Mouse (Mus musculus) CH12.LX (cell line): ENCODE results near the gene Stard7. TPM values are rescaled to one million over a fixed set of nuclear protein-coding genes. Genes with fewer than 3 reads are reported as not detected.

ENCODE experiments used
- DNase-seq: peaks from one replicate; pipeline ENCODE4 v3.0.0-alpha.2; 2013; ENCODE audit errors: extremely low read depth
- H3K27ac ChIP-seq: 2 replicates; pipeline ENCODE4 v1.5.1; 2012; ENCODE audit warnings: low read depth, mild to moderate bottlenecking, control low read depth, moderate library complexity; ENCODE audit not compliant: insufficient read depth
- H3K27me3 ChIP-seq: replicated peaks from 2 replicates; pipeline ENCODE3; 2012; ENCODE audit warnings: inconsistent platforms
- H3K36me3 ChIP-seq, 2 experiments: replicated peaks in 1 of 2; 2 replicates each; pipeline versions ENCODE3 to v1.6.1; 2012; ENCODE audit warnings: inconsistent platforms in 1 of 2, low read length in 1 of 2, mild to moderate bottlenecking in 1 of 2, mixed read lengths in 1 of 2, moderate library complexity in 1 of 2; ENCODE audit not compliant: control insufficient read depth in 1 of 2, insufficient read depth in 1 of 2
- H3K4me1 ChIP-seq, 2 experiments: 2 replicates each; pipeline ENCODE4 v1.6.1; 2012; ENCODE audit warnings: inconsistent platforms in 1 of 2, moderate library complexity in 1 of 2; ENCODE audit not compliant: insufficient read depth in 2 of 2, control insufficient read depth in 1 of 2
- H3K4me2 ChIP-seq: 2 replicates; pipeline ENCODE4 v1.6.1; 2012; ENCODE audit warnings: low read depth, mild to moderate bottlenecking, control low read depth; ENCODE audit not compliant: poor library complexity, insufficient read depth, severe bottlenecking
- H3K4me3 ChIP-seq, 3 experiments: fragments of 150-350 bp in 1 of 3; sonication (generic) in 1 of 3; replicated peaks in 1 of 3; 2 replicates each; pipeline versions ENCODE3 to v1.5.1; 2011 to 2012; ENCODE audit warnings: low read depth in 2 of 3, low read length in 2 of 3, mild to moderate bottlenecking in 2 of 3, moderate library complexity in 2 of 3, control low read depth in 1 of 3, improper control_type of control experiment in 1 of 3, inconsistent platforms in 1 of 3, mixed read lengths in 1 of 3; ENCODE audit not compliant: poor library complexity in 1 of 3
- H3K79me2 ChIP-seq: replicated peaks from 2 replicates; pipeline ENCODE4 v1.6.1; 2012; ENCODE audit warnings: mild to moderate bottlenecking, moderate library complexity; ENCODE audit not compliant: control insufficient read depth, poor library complexity, insufficient read depth, severe bottlenecking; ENCODE audit errors: extremely low read depth
- H3K9ac ChIP-seq: 2 replicates; pipeline ENCODE4 v1.6.1; 2012; ENCODE audit warnings: low read depth, mild to moderate bottlenecking, control low read depth, moderate library complexity; ENCODE audit not compliant: insufficient read depth
- H3K9me3 ChIP-seq: replicated peaks from 2 replicates; pipeline ENCODE3; 2012; ENCODE audit warnings: low read length, inconsistent platforms, mixed read lengths
- BHLHE40 ChIP-seq: IDR thresholded peaks from 2 replicates; pipeline ENCODE4 v1.6.1; 2011; ENCODE audit warnings: mild to moderate bottlenecking, low read depth, low read length, improper control_type of control experiment
- CHD2 ChIP-seq: IDR thresholded peaks from 2 replicates; pipeline ENCODE4 v1.6.1; 2011; ENCODE audit warnings: low read length, improper control_type of control experiment
- CTCF ChIP-seq, 2 experiments: IDR thresholded peaks in 1 of 2; conservative IDR thresholded peaks in 1 of 2; 2 replicates each; pipeline ENCODE4 v1.5.1; 2011 to 2012; ENCODE audit warnings: low read depth in 2 of 2, low read length in 2 of 2, improper control_type of control experiment in 1 of 2, inconsistent platforms in 1 of 2, mild to moderate bottlenecking in 1 of 2, moderate library complexity in 1 of 2
- E2F4 ChIP-seq: IDR thresholded peaks from 2 replicates; pipeline ENCODE4 v1.6.1; 2011; ENCODE audit warnings: low read depth, low read length, improper control_type of control experiment; ENCODE audit not compliant: insufficient replicate concordance
- ELF1 ChIP-seq: IDR thresholded peaks from 2 replicates; pipeline ENCODE4 v1.6.1; 2014; ENCODE audit warnings: low read depth, mild to moderate bottlenecking, inconsistent platforms, low read length, improper control_type of control experiment
- EP300 ChIP-seq: IDR thresholded peaks from 2 replicates; pipeline ENCODE4 v1.6.1; 2011; ENCODE audit warnings: low read length, improper control_type of control experiment
- ETS1 ChIP-seq: conservative IDR thresholded peaks from 2 replicates; pipeline ENCODE4 v1.6.1; 2012; ENCODE audit warnings: low read depth, mild to moderate bottlenecking, inconsistent platforms, low read length, improper control_type of control experiment, moderate library complexity
- GABPA ChIP-seq: IDR thresholded peaks from 2 replicates; pipeline ENCODE4 v1.6.1; 2012; ENCODE audit warnings: low read depth, low read length, improper control_type of control experiment, inconsistent platforms; ENCODE audit not compliant: insufficient replicate concordance
- IRF4 ChIP-seq: IDR thresholded peaks from 2 replicates; pipeline ENCODE4 v1.6.1; 2014; ENCODE audit warnings: low read depth, mild to moderate bottlenecking, inconsistent platforms, low read length, improper control_type of control experiment
- KAT2A ChIP-seq: IDR thresholded peaks from 2 replicates; pipeline ENCODE4 v1.6.1; 2012; ENCODE audit warnings: low read length, improper control_type of control experiment, inconsistent platforms; ENCODE audit not compliant: insufficient replicate concordance
- MAFK ChIP-seq: IDR thresholded peaks from 2 replicates; pipeline ENCODE4 v1.6.1; 2011; ENCODE audit warnings: low read length, improper control_type of control experiment; ENCODE audit not compliant: insufficient replicate concordance
- MAX ChIP-seq: IDR thresholded peaks from 2 replicates; pipeline ENCODE4 v1.6.1; 2011; ENCODE audit warnings: low read length, improper control_type of control experiment
- MAZ ChIP-seq: IDR thresholded peaks from 2 replicates; pipeline ENCODE4 v1.6.1; 2012; ENCODE audit warnings: low read depth, mild to moderate bottlenecking, inconsistent platforms, low read length, improper control_type of control experiment, moderate library complexity
- MEF2A ChIP-seq: IDR thresholded peaks from 2 replicates; pipeline ENCODE4 v1.6.1; 2014; ENCODE audit warnings: low read depth, mild to moderate bottlenecking, inconsistent platforms, low read length, improper control_type of control experiment, borderline replicate concordance
- MXI1 ChIP-seq: IDR thresholded peaks from 2 replicates; pipeline ENCODE4 v1.6.1; 2011; ENCODE audit warnings: mild to moderate bottlenecking, low read depth, low read length, improper control_type of control experiment
- MYC ChIP-seq: IDR thresholded peaks from 2 replicates; pipeline ENCODE4 v1.6.1; 2011; ENCODE audit warnings: low read depth, mild to moderate bottlenecking, improper control_type of control experiment, low read length
- POLR2A ChIP-seq: IDR thresholded peaks from 2 replicates; pipeline ENCODE4 v1.6.1; 2011; ENCODE audit warnings: low read depth, mild to moderate bottlenecking, improper control_type of control experiment, low read length
- POLR2AphosphoS2 ChIP-seq: IDR thresholded peaks from 2 replicates; pipeline ENCODE4 v1.6.1; 2011; ENCODE audit warnings: low read depth, low read length, improper control_type of control experiment
- RAD21 ChIP-seq: IDR thresholded peaks from 2 replicates; pipeline ENCODE4 v1.6.1; 2011; ENCODE audit warnings: low read depth, mild to moderate bottlenecking, low read length, improper control_type of control experiment, moderate library complexity
- RCOR1 ChIP-seq: conservative IDR thresholded peaks from 2 replicates; pipeline ENCODE4 v1.6.1; 2012; ENCODE audit warnings: low read depth, mild to moderate bottlenecking, inconsistent platforms, low read length, improper control_type of control experiment
- SMC3 ChIP-seq: IDR thresholded peaks from 2 replicates; pipeline ENCODE4 v1.6.1; 2011; ENCODE audit warnings: low read depth, low read length, improper control_type of control experiment
- TBP ChIP-seq: conservative IDR thresholded peaks from 2 replicates; pipeline ENCODE4 v1.6.1; 2011; ENCODE audit warnings: low read depth, low read length, improper control_type of control experiment
- TCF12 ChIP-seq: IDR thresholded peaks from 2 replicates; pipeline ENCODE4 v1.6.1; 2014; ENCODE audit warnings: low read depth, mild to moderate bottlenecking, inconsistent platforms, low read length, improper control_type of control experiment
- UBTF ChIP-seq: IDR thresholded peaks from 2 replicates; pipeline ENCODE4 v1.6.1; 2012; ENCODE audit warnings: low read depth, mild to moderate bottlenecking, inconsistent platforms, low read length, improper control_type of control experiment, moderate library complexity
- USF1 ChIP-seq: IDR thresholded peaks from 2 replicates; pipeline ENCODE4 v1.6.1; 2014; ENCODE audit warnings: low read depth, mild to moderate bottlenecking, inconsistent platforms, low read length, improper control_type of control experiment
- ZKSCAN1 ChIP-seq: IDR thresholded peaks from 2 replicates; pipeline ENCODE4 v1.6.1; 2012; ENCODE audit warnings: low read depth, inconsistent platforms, low read length, improper control_type of control experiment, borderline replicate concordance
- ZMIZ1 ChIP-seq: IDR thresholded peaks from 2 replicates; pipeline ENCODE4 v1.6.1; 2012; ENCODE audit warnings: low read depth, mild to moderate bottlenecking, inconsistent platforms, low read length, improper control_type of control experiment
- ZNF384 ChIP-seq: IDR thresholded peaks from 2 replicates; pipeline ENCODE4 v1.6.1; 2012; ENCODE audit warnings: low read depth, low read length, improper control_type of control experiment, inconsistent platforms
- dilution Hi-C: fragments of 300-500 bp; cut with MboI; formaldehyde crosslinking; loops from 2 replicates; pipeline ENCODE4 v1.14.3; 2020; ENCODE audit warnings: low sequenced_read_pairs; ENCODE audit not compliant: extremely low pct_unique_long_range_greater_than_20kb, extremely low pct_ligation_motif_present
- in situ Hi-C: fragments of 300-500 bp; cut with MboI; formaldehyde crosslinking; loops from 3 replicates; pipeline ENCODE4 v1.14.3; 2019; ENCODE audit warnings: low sequenced_read_pairs, low pct_ligation_motif_present, low pct_unique_long_range_greater_than_20kb, mixed read lengths
- polyA plus RNA-seq: library from polyadenylated mRNA; unstranded; fragments of >175 nt; gene quantifications from 2 replicates; pipeline ENCODE4 v1.2.1, GENCODE M21; 2012; ENCODE audit warnings: low read depth; ENCODE audit not compliant: insufficient read length
- total RNA-seq, 2 experiments: library from RNA; depleted of rRNA; stranded (reverse); fragments of 300-350 nt in 1 of 2; fragments of >200 nt in 1 of 2; gene quantifications; 2 replicates each; pipeline ENCODE4 v1.2.3; 2012 to 2014

Stard7 gene
- total and polyA plus RNA-seq, 3 experiments, result 69.0 to 122 (median 80.6) TPM

- TF ChIP-seq MXI1 (no peak), ZKSCAN1 (no peak), USF1 (no peak), MAFK (no peak; the same call in 1 of the 2 replicates), TCF12 (no peak), RAD21 (no peak), MAZ (0 out of 2 replicates have a peak, but pooled peaks have one; percentile 54), POLR2A (no peak)
These were observed 52.8 kb downstream of the Stard7 start (continued) for GRCm38 (mm10) chr2:127322671-127323285.

- in situ Hi-C loops, result no loop called here
- peak; percentile 81 for TF ChIP-seq IRF4
- TF ChIP-seq MAX, result no peak
- no peak for TF ChIP-seq GABPA
- TF ChIP-seq EP300, result peak; percentile 79
- TF ChIP-seq SMC3, result no peak
- TF ChIP-seq MEF2A, result peak; percentile 63; the same call in 1 of the 2 replicates
- TF ChIP-seq MAZ, result peak; percentile 68
- peak; percentile 82 for TF ChIP-seq CHD2
- TF ChIP-seq BHLHE40, result peak; percentile 73
- 0 out of 2 replicates have a peak, but pooled peaks have one; percentile 60 for TF ChIP-seq KAT2A
- TF ChIP-seq ETS1, result peak; percentile 94
- TF ChIP-seq TCF12, result peak; percentile 63; the same call in 1 of the 2 replicates
- TF ChIP-seq, all 38 proteins: peak for 9
- peak; percentile 83 for DNase-seq
- H3K9ac ChIP-seq, result no peak overlapping the region
- no peaks in the 10 kb centered on the region for H3K27me3 ChIP-seq
- dilution Hi-C loops, result no loop called here
- peaks cover 41 to 93% of the 10 kb centered on the region in 2 experiments for H3K4me1 ChIP-seq
- H3K27ac ChIP-seq, result peak overlapping the region; percentile 36
- no peaks in the 10 kb centered on the region for H3K9me3 ChIP-seq
- H3K4me2 ChIP-seq, result peak overlapping the region; percentile 6
- no peak overlapping the region for H3K4me3 ChIP-seq
- H3K36me3 ChIP-seq, result peaks cover 0 to 22% of the 10 kb centered on the region in 2 experiments
- no peaks in the 10 kb centered on the region for H3K79me2 ChIP-seq
These were observed 53.6 kb downstream of the Stard7 start for GRCm38 (mm10) chr2:127323667-127324066.

- peaks cover 48 to 93% of the 10 kb centered on the region in 2 experiments for H3K4me1 ChIP-seq
These were observed 54.4 kb downstream of the Stard7 start for GRCm38 (mm10) chr2:127324456-127324855.

More at GRCm38 (mm10) chr2:127324456-127324855, 54.4 kb downstream of the Stard7 start:
- dilution Hi-C loops (no loop called here), in situ Hi-C loops (no loop called here)
- Histone ChIP-seq H3K4me2 (no peak overlapping the region), H3K4me3 (peak overlapping the region in 1 of 3 experiments; percentile 23), H3K36me3 (peaks cover 0 to 22% of the 10 kb centered on the region in 2 experiments), H3K9ac (no peak overlapping the region), H3K9me3 (no peaks in the 10 kb centered on the region), H3K79me2 (no peaks in the 10 kb centered on the region), H3K27ac (no peak overlapping the region), H3K27me3 (no peaks in the 10 kb centered on the region)
- DNase-seq, result no peak
- no peak for TF ChIP-seq BHLHE40
- TF ChIP-seq EP300, result no peak
- TF ChIP-seq POLR2A, result no peak
- no peak for TF ChIP-seq RCOR1
- no peak for TF ChIP-seq ZNF384
- TF ChIP-seq MEF2A, result no peak
- no peak for TF ChIP-seq GABPA
- TF ChIP-seq ZKSCAN1, result no peak
- no peak for TF ChIP-seq ELF1
- TF ChIP-seq CHD2, result no peak
- no peak for TF ChIP-seq E2F4
- no peak for TF ChIP-seq CTCF (conservative IDR thresholded peaks at IDR 0.05 in 1 of 2, IDR thresholded peaks at IDR 0.05 in 1 of 2; ENCODE audit: low read depth in 2 of 2, low read length in 2 of 2)
- TF ChIP-seq MYC, result no peak
- TF ChIP-seq POLR2AphosphoS2, result no peak
- TF ChIP-seq TBP, result no peak
- TF ChIP-seq ZMIZ1, result no peak
- TF ChIP-seq MXI1, result no peak
- TF ChIP-seq UBTF, result no peak
